Mouse (Mus musculus): ENCODE data around the gene Gsx1. TPM values are rescaled to one million over a fixed set of nuclear protein-coding genes. Genes with fewer than 3 reads are reported as not detected.

Gsx1 gene
- polyA plus RNA-seq, 1 experiment from 2014 or later = not detected

DNA sequence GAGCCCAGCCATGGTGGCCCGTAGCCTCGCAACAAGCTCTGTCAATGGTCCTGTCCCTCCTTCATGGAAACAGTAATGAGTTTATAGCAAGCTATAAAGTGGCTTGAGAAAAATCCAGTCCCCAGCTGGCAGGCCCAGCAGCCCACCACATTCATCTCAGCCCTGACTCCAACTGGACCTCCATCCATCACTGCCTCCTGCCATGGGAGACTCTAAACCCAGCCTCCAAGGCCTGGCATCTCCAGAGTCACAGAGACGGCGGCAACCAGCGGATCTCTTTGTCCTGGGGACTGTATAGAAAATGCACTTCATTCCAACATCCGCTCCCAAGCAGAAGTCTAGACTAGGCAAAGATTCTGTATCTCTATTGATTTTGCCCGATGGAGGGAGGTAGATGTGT lies 18.4 kb upstream of the Gsx1 start:
- Histone ChIP-seq H3K4me3 (ENCODE audit: low read depth, low read length) (no peak overlapping the region), H3K4me1 (ENCODE audit: control insufficient read depth, insufficient read depth, low read length) (no peaks in the 10 kb centered on the region), H3K9ac (ENCODE audit: low read depth, low read length) (no peak overlapping the region), H3K27me3 (ENCODE audit: control insufficient read depth, insufficient read depth, low read length) (no peaks in the 10 kb centered on the region), H3K4me2 (no peak overlapping the region), H3K9me3 (replicated peaks; ENCODE audit: control insufficient read depth, low read length) (no peaks in the 10 kb centered on the region), H3K27ac (ENCODE audit: low read depth, low read length) (no peak overlapping the region), H3K36me3 (ENCODE audit: control insufficient read depth, insufficient read depth, low read length) (no peaks in the 10 kb centered on the region)
- 81% methylated on average over 7 of the region's 7 CpGs for WGBS (ENCODE audit: insufficient replicate concordance)
- no peak for ATAC-seq (replicated peaks; ENCODE audit: insufficient number of reproducible peaks, low FRiP score, low TSS enrichment)

DNA sequence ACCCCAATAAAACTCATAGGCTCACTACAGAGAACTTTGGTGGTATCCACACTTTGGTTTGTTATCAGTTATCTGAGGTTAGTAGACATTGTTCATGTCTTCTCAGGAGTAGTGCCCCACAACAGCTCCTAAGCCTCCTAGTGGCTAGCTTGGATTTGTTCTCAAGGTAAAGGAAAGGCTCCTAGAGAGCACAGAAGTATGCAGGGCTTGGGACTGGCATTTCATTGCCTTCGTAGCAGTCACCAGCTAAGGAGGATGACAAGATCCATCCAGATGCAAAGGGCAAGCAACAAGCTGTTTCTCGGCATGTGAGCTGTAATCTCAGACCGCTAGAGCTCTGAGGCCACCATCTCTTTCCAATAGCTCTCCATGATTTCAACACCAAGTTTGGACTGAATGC lies 14.4 kb upstream of the Gsx1 start:
- no peak for ATAC-seq (replicated peaks; ENCODE audit: insufficient number of reproducible peaks, low FRiP score, low TSS enrichment)
- 70% methylated on average over 3 of the region's 3 CpGs for WGBS (ENCODE audit: insufficient replicate concordance)

DNA sequence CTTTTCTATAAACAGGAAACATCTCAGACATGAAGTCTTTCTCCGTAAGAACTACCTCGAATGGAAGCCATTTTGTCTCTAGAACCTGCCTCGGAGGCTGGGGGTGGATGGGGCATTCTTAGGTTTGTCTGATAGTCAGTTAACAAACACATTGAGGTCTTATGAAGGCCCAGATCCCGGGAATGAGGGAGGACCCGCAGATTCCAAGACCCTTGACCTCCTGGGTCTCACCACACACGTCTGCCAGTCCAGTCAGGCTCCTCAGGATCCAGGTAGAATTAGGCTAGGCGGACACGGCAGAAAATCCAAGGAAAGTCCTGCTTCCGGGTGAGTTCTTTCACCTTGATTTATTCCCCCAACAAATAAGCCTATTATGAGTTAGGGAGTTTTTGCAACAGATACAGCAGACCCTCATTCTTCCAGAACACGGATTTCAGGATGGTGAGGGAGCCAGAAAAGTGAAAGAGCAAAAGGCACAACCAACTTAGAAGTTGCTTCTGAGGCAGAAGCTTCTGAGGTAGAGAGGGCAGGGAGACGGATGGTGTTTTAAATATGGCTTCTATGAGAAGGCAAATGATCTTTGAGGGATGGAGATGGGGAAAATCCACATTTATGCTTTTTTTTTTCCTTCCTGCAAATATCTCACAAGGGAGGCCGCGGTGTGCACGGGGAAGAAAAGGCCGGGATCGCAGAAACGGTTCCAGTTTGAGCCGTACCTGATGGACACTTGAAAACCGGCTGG lies 3.2 kb upstream of the Gsx1 start:
- Histone ChIP-seq H3K27me3 (ENCODE audit: control insufficient read depth, insufficient read depth, low read length) (peaks cover 62% of the 10 kb centered on the region), H3K9ac (ENCODE audit: low read depth, low read length) (no peak overlapping the region), H3K9me3 (replicated peaks; ENCODE audit: control insufficient read depth, low read length) (peaks cover 9% of the 10 kb centered on the region), H3K4me3 (ENCODE audit: low read depth, low read length) (peak overlapping the region; percentile 30), H3K36me3 (ENCODE audit: control insufficient read depth, insufficient read depth, low read length) (no peaks in the 10 kb centered on the region), H3K4me2 (peak overlapping the region; percentile 60), H3K27ac (ENCODE audit: low read depth, low read length) (no peak overlapping the region), H3K4me1 (ENCODE audit: control insufficient read depth, insufficient read depth, low read length) (peaks cover 16% of the 10 kb centered on the region)
- WGBS (ENCODE audit: insufficient replicate concordance) = 6% methylated on average over 18 of the region's 19 CpGs
- no peak for ATAC-seq (replicated peaks; ENCODE audit: insufficient number of reproducible peaks, low FRiP score, low TSS enrichment)

More for the DNA sequence above, 14.4 kb upstream of the Gsx1 start:
- H3K4me1 ChIP-seq (ENCODE audit: control insufficient read depth, insufficient read depth, low read length) = no peaks in the 10 kb centered on the region
- H3K27ac ChIP-seq (ENCODE audit: low read depth, low read length) = no peak overlapping the region
- H3K9me3 ChIP-seq (replicated peaks; ENCODE audit: control insufficient read depth, low read length) = no peaks in the 10 kb centered on the region
- no peaks in the 10 kb centered on the region for H3K27me3 ChIP-seq (ENCODE audit: control insufficient read depth, insufficient read depth, low read length)
- H3K4me3 ChIP-seq (ENCODE audit: low read depth, low read length) = no peak overlapping the region
- H3K9ac ChIP-seq (ENCODE audit: low read depth, low read length) = no peak overlapping the region
- H3K4me2 ChIP-seq = no peak overlapping the region
- no peaks in the 10 kb centered on the region for H3K36me3 ChIP-seq (ENCODE audit: control insufficient read depth, insufficient read depth, low read length)

DNA sequence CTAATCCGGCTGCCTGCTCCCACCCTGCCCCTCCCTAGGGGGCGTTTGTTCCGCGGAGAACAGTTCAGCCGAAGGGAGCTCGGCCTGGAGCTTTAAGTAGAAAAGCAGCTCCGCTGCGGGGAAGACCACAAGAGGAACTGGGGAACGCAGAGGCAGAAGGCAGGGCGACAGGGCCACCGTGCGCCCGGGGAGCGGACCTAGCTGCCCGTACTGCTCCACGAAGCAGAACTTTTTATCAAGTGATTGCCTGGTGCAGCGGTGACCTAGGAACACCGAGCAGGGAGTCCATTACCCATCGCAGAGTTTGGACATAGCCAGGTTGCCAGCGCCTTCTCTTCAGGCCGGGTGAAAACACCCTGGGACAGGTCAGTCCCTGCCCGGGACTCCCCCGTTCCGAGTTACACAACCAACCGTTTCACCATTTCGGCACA lies 2.5 kb upstream of the Gsx1 start:
- H3K27ac ChIP-seq (ENCODE audit: low read depth, low read length) = no peak overlapping the region
- H3K9ac ChIP-seq (ENCODE audit: low read depth, low read length) = no peak overlapping the region
- H3K27me3 ChIP-seq (ENCODE audit: control insufficient read depth, insufficient read depth, low read length) = peaks cover 69% of the 10 kb centered on the region
- 1% methylated on average over 26 of the region's 26 CpGs for WGBS (ENCODE audit: insufficient replicate concordance)
- no peak for ATAC-seq (replicated peaks; ENCODE audit: insufficient number of reproducible peaks, low FRiP score, low TSS enrichment)
- peak overlapping the region; percentile 60 for H3K4me2 ChIP-seq
- peaks cover 9% of the 10 kb centered on the region for H3K9me3 ChIP-seq (replicated peaks; ENCODE audit: control insufficient read depth, low read length)
- no peaks in the 10 kb centered on the region for H3K36me3 ChIP-seq (ENCODE audit: control insufficient read depth, insufficient read depth, low read length)
- H3K4me3 ChIP-seq (ENCODE audit: low read depth, low read length) = peak overlapping the region; percentile 30
- H3K4me1 ChIP-seq (ENCODE audit: control insufficient read depth, insufficient read depth, low read length) = peaks cover 16% of the 10 kb centered on the region

DNA sequence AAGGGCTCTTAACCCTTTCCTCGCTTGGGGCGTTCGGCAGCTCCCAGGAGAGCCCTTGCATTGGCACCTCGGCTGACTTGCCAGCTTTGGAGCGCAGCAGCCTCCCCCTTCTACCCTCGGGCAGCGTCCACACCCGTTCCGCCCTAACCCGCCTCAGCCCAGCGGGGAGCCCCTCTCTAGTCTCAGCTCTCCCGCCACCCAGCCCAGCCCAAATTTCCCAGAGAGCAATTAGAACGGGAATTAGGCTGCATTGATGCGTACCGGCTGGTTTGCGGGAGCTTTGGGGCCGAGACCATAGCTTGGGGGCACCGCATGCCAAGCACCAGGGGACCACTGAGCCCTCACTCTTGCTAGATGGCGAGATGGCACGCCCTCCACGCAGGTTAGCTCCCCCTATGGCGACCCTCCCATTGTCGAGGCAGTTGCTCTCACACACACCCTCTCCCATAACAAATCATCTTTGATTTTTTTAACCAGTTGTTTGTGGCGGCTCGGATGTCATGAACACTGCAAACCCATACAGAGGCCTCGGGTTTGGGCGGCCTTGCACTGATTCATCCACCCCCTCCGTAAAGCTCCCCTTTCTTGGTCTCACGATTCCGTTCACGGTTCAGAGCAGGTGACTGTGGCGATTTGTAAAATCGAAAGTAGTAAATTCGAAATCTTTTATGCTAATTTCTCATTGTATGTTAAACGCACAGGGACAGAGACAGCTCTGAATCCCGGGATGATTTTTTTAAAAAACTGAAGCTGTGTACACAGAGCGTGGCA lies 1.5 kb upstream of the Gsx1 start:
- H3K9ac ChIP-seq (ENCODE audit: low read depth, low read length) = no peak overlapping the region
- 2% methylated on average over 37 of the region's 37 CpGs for WGBS (ENCODE audit: insufficient replicate concordance)
- H3K4me1 ChIP-seq (ENCODE audit: control insufficient read depth, insufficient read depth, low read length) = peaks cover 16% of the 10 kb centered on the region
- H3K27ac ChIP-seq (ENCODE audit: low read depth, low read length) = no peak overlapping the region
- no peak for ATAC-seq (replicated peaks; ENCODE audit: insufficient number of reproducible peaks, low FRiP score, low TSS enrichment)
- H3K4me3 ChIP-seq (ENCODE audit: low read depth, low read length) = peak overlapping the region; percentile 25
- peaks cover 9% of the 10 kb centered on the region for H3K9me3 ChIP-seq (replicated peaks; ENCODE audit: control insufficient read depth, low read length)
- H3K27me3 ChIP-seq (ENCODE audit: control insufficient read depth, insufficient read depth, low read length) = peaks cover 78% of the 10 kb centered on the region
- H3K4me2 ChIP-seq = peak overlapping the region; percentile 36
- no peaks in the 10 kb centered on the region for H3K36me3 ChIP-seq (ENCODE audit: control insufficient read depth, insufficient read depth, low read length)

DNA sequence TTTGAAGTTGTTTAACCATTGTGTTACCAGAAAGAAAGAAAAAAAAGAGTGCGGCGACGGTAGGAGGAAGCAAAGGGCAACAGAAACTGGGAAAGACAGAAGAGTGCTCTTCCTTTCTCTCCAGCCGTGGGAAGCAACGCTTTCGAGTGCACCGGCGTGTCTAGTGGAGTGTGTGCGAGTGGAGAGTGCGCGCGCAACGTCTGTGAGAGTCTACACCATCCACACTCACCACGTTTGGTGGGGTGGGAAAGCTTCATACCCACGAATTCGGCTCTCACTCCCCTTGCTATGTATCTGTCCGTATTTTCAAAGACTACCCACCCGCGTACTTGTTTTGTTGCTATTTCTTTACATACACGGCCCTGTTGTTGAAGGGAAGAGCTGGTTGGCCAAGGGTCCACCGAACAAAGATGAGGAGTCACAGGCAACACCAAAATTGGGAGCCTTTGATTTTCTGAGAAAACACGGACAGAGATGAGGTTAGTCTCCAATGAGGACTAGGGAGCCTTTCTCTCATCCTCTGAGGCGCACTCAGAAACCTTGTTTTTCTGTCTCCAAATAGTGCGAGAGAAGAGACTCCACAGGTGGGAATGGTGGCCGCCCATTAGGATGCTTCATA lies 835 bp upstream of the Gsx1 start:
- Histone ChIP-seq H3K27me3 (ENCODE audit: control insufficient read depth, insufficient read depth, low read length) (peaks cover 85% of the 10 kb centered on the region), H3K9ac (ENCODE audit: low read depth, low read length) (no peak overlapping the region), H3K4me1 (ENCODE audit: control insufficient read depth, insufficient read depth, low read length) (peaks cover 16% of the 10 kb centered on the region), H3K36me3 (ENCODE audit: control insufficient read depth, insufficient read depth, low read length) (no peaks in the 10 kb centered on the region), H3K27ac (ENCODE audit: low read depth, low read length) (no peak overlapping the region), H3K4me3 (ENCODE audit: low read depth, low read length) (peak overlapping the region; percentile 25), H3K9me3 (replicated peaks; ENCODE audit: control insufficient read depth, low read length) (peaks cover 9% of the 10 kb centered on the region), H3K4me2 (peak overlapping the region; percentile 36)
- 3% methylated on average over 25 of the region's 25 CpGs for WGBS (ENCODE audit: insufficient replicate concordance)
- ATAC-seq (replicated peaks; ENCODE audit: insufficient number of reproducible peaks, low FRiP score, low TSS enrichment) = no peak

DNA sequence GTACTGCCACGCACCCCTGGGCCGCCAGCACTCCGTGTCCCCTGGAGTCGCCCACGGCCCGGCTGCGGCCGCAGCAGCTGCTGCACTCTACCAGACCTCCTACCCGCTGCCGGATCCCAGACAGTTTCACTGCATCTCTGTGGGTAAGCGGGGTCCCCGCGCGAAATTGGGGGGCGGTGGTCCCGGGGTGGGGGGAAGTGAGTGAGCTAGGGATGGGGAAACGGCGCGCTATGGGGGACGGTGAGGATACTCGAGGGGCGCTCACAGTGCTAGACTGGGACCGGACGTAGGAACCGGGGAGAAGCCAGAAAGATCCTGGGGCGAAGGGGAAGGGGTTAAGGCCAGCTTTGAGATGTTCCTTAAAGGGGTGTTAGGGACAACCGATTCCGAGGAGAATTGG lies 660 bp downstream of the Gsx1 start:
- ATAC-seq (replicated peaks; ENCODE audit: insufficient number of reproducible peaks, low FRiP score, low TSS enrichment) = no peak
- Histone ChIP-seq H3K27me3 (ENCODE audit: control insufficient read depth, insufficient read depth, low read length) (peaks cover 91% of the 10 kb centered on the region), H3K36me3 (ENCODE audit: control insufficient read depth, insufficient read depth, low read length) (no peaks in the 10 kb centered on the region), H3K27ac (ENCODE audit: low read depth, low read length) (no peak overlapping the region), H3K4me1 (ENCODE audit: control insufficient read depth, insufficient read depth, low read length) (peaks cover 16% of the 10 kb centered on the region), H3K9ac (ENCODE audit: low read depth, low read length) (no peak overlapping the region), H3K9me3 (replicated peaks; ENCODE audit: control insufficient read depth, low read length) (no peaks in the 10 kb centered on the region), H3K4me3 (ENCODE audit: low read depth, low read length) (peak overlapping the region; percentile 37), H3K4me2 (peak overlapping the region; percentile 63)
- 2% methylated on average over 28 of the region's 28 CpGs for WGBS (ENCODE audit: insufficient replicate concordance)

DNA sequence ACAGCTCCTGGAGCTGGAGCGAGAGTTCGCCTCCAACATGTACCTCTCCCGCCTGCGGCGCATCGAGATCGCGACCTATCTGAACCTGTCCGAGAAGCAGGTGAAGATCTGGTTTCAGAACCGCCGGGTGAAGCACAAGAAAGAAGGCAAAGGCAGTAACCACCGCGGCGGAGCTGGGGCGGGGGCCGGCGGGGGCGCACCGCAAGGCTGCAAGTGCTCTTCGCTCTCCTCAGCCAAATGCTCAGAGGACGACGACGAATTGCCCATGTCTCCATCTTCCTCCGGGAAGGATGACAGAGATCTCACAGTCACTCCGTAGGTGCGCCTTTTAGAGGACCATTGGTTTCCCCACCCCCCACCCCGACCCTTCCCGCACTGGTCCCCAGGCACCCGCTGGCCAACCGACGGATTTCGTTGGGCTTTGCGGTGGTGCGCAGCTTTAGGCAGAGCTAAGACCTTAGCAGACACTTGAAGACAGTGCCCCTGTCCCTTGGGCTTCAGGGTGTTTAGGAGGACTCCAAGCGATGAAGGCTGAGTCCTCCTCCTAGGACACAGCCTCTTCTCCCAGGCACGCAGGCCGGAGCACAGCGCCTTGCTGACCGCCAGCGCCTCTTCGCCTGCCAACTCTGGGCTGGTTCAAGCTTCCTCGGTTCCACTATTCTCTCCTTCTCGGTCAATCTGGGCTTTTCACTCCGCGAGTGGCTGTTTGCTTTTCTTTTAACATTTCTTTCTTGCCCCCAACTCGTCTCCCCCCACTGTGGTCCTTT lies 1.5 kb downstream of the Gsx1 start:
- H3K9me3 ChIP-seq (replicated peaks; ENCODE audit: control insufficient read depth, low read length) = no peaks in the 10 kb centered on the region
- no peak overlapping the region for H3K4me3 ChIP-seq (ENCODE audit: low read depth, low read length)
- no peak for ATAC-seq (replicated peaks; ENCODE audit: insufficient number of reproducible peaks, low FRiP score, low TSS enrichment)
- H3K36me3 ChIP-seq (ENCODE audit: control insufficient read depth, insufficient read depth, low read length) = no peaks in the 10 kb centered on the region
- peaks cover 91% of the 10 kb centered on the region for H3K27me3 ChIP-seq (ENCODE audit: control insufficient read depth, insufficient read depth, low read length)
- 1% methylated on average over 46 of the region's 46 CpGs for WGBS (ENCODE audit: insufficient replicate concordance)
- peaks cover 16% of the 10 kb centered on the region for H3K4me1 ChIP-seq (ENCODE audit: control insufficient read depth, insufficient read depth, low read length)
- H3K4me2 ChIP-seq = no peak overlapping the region
- H3K9ac ChIP-seq (ENCODE audit: low read depth, low read length) = no peak overlapping the region
- no peak overlapping the region for H3K27ac ChIP-seq (ENCODE audit: low read depth, low read length)

Measured in heart, embryonic 11.5 days (tissue).